Mouse (Mus musculus) intestine, embryonic 14.5 days (tissue): ENCODE results near the gene Rbpms2. TPM values are rescaled to one million over a fixed set of nuclear protein-coding genes. Genes with fewer than 3 reads are reported as not detected.
"Not testable (repeated sequence)": the region's sequence is repeated elsewhere in the genome, so short reads cannot be mapped to it uniquely, and the experiment has no call there.

Source experiments
- ATAC-seq: fragments of 200-750 bp; cut with Nextera tagmentation; replicated peaks from 2 replicates; pipeline ENCODE4 v1.8.0; 2017; ENCODE audit warnings: low read depth, moderate number of reproducible peaks, moderate TSS enrichment, moderate library complexity; ENCODE audit not compliant: low FRiP score, low TSS enrichment
- DNase-seq: peaks from one replicate; pipeline ENCODE4 v3.0.0-alpha.2; 2018; ENCODE audit warnings: low spot score
- H3K27ac ChIP-seq: fragments of 300-500 bp; sonication (generic); 2 replicates; pipeline ENCODE4 v1.5.1; 2014; ENCODE audit warnings: low read depth, mild to moderate bottlenecking, control low read depth
- H3K27me3 ChIP-seq: fragments of 300-500 bp; sonication (generic); replicated peaks from 2 replicates; pipeline ENCODE4 v1.6.1; 2014; ENCODE audit warnings: low read length, control low read depth; ENCODE audit not compliant: control insufficient read depth, insufficient read depth
- H3K36me3 ChIP-seq: fragments of 300-500 bp; sonication (generic); 2 replicates; pipeline ENCODE4 v1.6.1; 2014; ENCODE audit warnings: low read length, control low read depth; ENCODE audit not compliant: control insufficient read depth, insufficient read depth
- H3K4me1 ChIP-seq: fragments of 300-500 bp; sonication (generic); replicated peaks from 2 replicates; pipeline ENCODE4 v1.6.1; 2014; ENCODE audit warnings: low read length, control low read depth, mixed read lengths; ENCODE audit not compliant: control insufficient read depth, insufficient read depth
- H3K4me2 ChIP-seq: fragments of 300-500 bp; sonication (generic); 2 replicates; pipeline ENCODE4 v1.6.1; 2014; ENCODE audit warnings: low read length
- H3K4me3 ChIP-seq: fragments of 300-500 bp; sonication (generic); 2 replicates; pipeline ENCODE4 v1.5.1; 2014; ENCODE audit warnings: low read depth, low read length, control low read depth, mixed read lengths
- H3K9ac ChIP-seq: fragments of 300-500 bp; sonication (generic); 2 replicates; pipeline ENCODE4 v1.6.1; 2014; ENCODE audit warnings: mild to moderate bottlenecking, low read length
- H3K9me3 ChIP-seq: fragments of 300-500 bp; sonication (generic); 2 replicates; pipeline ENCODE4 v1.6.1; 2016; ENCODE audit warnings: low read length, control low read depth; ENCODE audit not compliant: control insufficient read depth
- WGBS: fragments of 180-500 bp; shearing (Covaris S2); extraction: QIAGEN DNeasy Blood & Tissue Kit; methylation state at CpG from one replicate; pipeline ENCODE4 v1.1.7; 2014; 5-methylcytosine and 5-hydroxymethylcytosine counted together
- polyA plus RNA-seq: library from polyadenylated mRNA; unstranded; fragments of >200 nt; fragmentation: Nextera tagmentation; extraction: Ambion mirVana; gene quantifications from 2 replicates; pipeline ENCODE4 v1.2.1, GENCODE M21; 2014

Gene Rbpms2
- polyA plus RNA-seq, 1 experiment from 2014 or later: 28.2 TPM

DNA sequence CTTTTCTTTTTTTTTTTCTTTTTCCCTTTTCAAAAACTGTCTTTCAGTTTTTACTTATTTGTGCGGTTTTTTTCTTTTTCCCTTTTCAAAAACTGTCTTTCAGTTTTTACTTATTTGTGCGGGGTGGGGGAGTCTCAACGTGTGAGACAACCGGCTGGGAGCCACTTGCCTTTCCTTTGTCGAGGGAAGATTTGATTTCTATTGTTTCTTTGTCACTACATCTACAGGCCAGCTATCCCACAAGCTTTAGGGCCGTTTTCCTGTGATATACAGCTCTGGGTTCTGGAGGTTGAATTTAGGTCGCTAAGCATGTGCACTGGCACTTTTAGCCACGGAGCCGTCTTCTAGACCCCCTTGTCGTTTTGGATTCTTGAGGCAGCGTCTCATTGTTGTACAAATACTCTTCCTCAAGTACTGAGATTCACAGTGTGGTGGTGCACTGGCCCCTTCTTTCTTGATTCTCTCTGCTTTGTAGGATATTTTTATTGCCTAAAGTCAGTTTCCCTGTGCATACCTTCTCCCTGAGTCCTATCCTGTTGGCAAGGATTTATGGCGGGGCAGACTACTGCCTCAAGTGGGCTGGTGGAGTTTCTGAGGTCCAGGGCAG lies 12.1 kb downstream of the Rbpms2 start:
- 0 out of 2 replicates have a peak overlapping the region, but pooled peaks have one; percentile 23 for H3K4me2 ChIP-seq
- H3K27me3 ChIP-seq: no peaks in the 10 kb centered on the region
- H3K36me3 ChIP-seq: no peaks in the 10 kb centered on the region
- no peak overlapping the region for H3K9ac ChIP-seq
- H3K4me1 ChIP-seq: peaks cover 14% of the 10 kb centered on the region
- no peak for DNase-seq
- no peak overlapping the region; the same call in 1 of the 2 replicates for H3K27ac ChIP-seq
- no peaks in the 10 kb centered on the region for H3K9me3 ChIP-seq
- no peak overlapping the region for H3K4me3 ChIP-seq
- 20% methylated on average over 12 of the region's 12 CpGs for WGBS
- no peak for ATAC-seq

- H3K4me3 ChIP-seq: no peak overlapping the region
- no peaks in the 10 kb centered on the region for H3K36me3 ChIP-seq
- H3K27me3 ChIP-seq: no peaks in the 10 kb centered on the region
- no peak for DNase-seq
- H3K9ac ChIP-seq: no peak overlapping the region
- H3K9me3 ChIP-seq: no peaks in the 10 kb centered on the region
- no peak overlapping the region for H3K27ac ChIP-seq
- ATAC-seq: no peak
- no peak overlapping the region for H3K4me2 ChIP-seq
- peaks cover 14% of the 10 kb centered on the region for H3K4me1 ChIP-seq
These were observed 13.1 kb downstream of the Rbpms2 start for GRCm38 (mm10) chr9:65642546-65642945.

- Histone ChIP-seq H3K27me3 (no peaks in the 10 kb centered on the region), H3K27ac (no peak overlapping the region), H3K4me3 (no peak overlapping the region), H3K4me2 (no peak overlapping the region), H3K36me3 (no peaks in the 10 kb centered on the region), H3K9me3 (no peaks in the 10 kb centered on the region), H3K4me1 (peaks cover 18% of the 10 kb centered on the region), H3K9ac (no peak overlapping the region)
- WGBS: 86% methylated on average over 4 of the region's 4 CpGs
- DNase-seq (no peak), ATAC-seq (no peak)
These were observed 15.5 kb downstream of the Rbpms2 start for GRCm38 (mm10) chr9:65644960-65645359.

DNA sequence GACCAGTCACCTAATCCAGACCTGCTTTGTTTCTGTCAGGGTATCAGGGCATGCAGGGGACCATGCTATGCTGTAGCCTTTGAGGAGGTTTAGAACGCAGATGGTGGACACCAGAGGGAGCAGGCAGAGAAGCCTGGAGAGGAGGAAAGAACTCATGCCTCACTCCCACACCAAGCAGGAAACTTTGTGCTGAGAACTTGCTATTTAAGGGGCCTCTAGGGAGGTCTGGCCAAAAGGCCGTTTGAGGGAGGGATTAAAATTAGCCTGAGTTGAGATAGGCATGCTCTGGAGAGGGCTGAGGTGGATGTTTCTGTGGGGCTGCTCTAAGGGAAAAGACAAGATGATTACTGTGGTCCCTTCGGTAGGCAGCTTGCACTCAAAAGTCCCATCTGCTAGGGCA lies 16.5 kb downstream of the Rbpms2 start:
- ATAC-seq (no peak), DNase-seq (no peak)
- Histone ChIP-seq H3K36me3 (no peaks in the 10 kb centered on the region), H3K27ac (no peak overlapping the region), H3K4me1 (peaks cover 23% of the 10 kb centered on the region), H3K9ac (no peak overlapping the region), H3K27me3 (no peaks in the 10 kb centered on the region), H3K4me2 (no peak overlapping the region), H3K4me3 (no peak overlapping the region), H3K9me3 (no peaks in the 10 kb centered on the region)
- WGBS: 39% methylated on average over 3 of the region's 3 CpGs

DNA sequence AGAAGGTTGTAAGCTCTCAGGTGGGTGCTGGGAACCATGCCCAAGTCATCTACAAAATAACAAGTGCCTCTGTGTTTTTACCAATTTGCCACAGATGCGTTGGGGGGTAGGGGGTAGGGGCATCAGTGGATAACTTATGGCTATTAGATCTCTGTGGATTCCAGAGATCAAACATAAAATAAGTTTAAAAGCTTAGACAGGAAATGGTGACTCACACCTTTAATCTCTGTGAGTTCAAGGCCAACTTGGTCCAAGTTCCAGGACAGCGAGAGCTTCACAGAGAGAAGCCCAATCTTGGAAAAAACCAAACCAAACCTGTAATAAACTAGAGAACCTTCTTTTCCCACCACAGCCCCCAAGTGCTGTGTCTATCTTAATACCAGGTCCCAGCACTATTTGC lies 17.3 kb downstream of the Rbpms2 start:
- WGBS: 83% methylated on average over 2 of the region's 2 CpGs
- Histone ChIP-seq H3K27ac (no peak overlapping the region), H3K4me3 (no peak overlapping the region), H3K9ac (no peak overlapping the region), H3K27me3 (no peaks in the 10 kb centered on the region), H3K4me2 (no peak overlapping the region), H3K9me3 (no peaks in the 10 kb centered on the region), H3K36me3 (no peaks in the 10 kb centered on the region), H3K4me1 (peaks cover 16% of the 10 kb centered on the region)
- DNase-seq: no peak
- no peak for ATAC-seq

DNA sequence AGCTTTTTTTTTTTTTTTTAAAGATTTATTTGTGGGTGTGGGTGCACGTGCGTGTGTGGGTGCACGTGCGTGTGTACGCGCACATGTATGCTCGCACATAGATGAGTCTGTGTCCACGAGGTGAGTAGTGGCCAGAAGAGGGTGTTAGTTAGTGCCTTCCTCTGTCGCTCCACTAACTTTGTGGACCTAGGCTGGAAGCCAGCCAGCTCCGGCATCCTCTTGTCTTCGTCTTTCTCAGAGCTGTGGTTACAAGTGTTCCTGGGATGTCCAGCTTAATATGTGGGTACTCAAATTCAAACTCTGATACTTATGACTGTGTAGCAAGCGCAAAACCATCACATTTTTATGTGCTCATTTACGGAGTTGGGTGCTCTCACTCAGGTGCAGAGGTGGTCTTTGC lies 19.3 kb downstream of the Rbpms2 start:
- ATAC-seq (no peak), DNase-seq (no peak)
- Histone ChIP-seq H3K4me3 (no peak overlapping the region), H3K4me1 (peaks cover 13% of the 10 kb centered on the region), H3K9ac (no peak overlapping the region), H3K27ac (no peak overlapping the region), H3K27me3 (no peaks in the 10 kb centered on the region), H3K9me3 (no peaks in the 10 kb centered on the region), H3K4me2 (no peak overlapping the region), H3K36me3 (no peaks in the 10 kb centered on the region)
- WGBS: 87% methylated on average over 13 of the region's 13 CpGs

- H3K4me1 ChIP-seq: peaks cover 13% of the 10 kb centered on the region
- no peaks in the 10 kb centered on the region for H3K36me3 ChIP-seq
- ATAC-seq (no peak), DNase-seq (no peak)
- 0 out of 2 replicates have a peak overlapping the region, but pooled peaks have one; percentile 27 for H3K27ac ChIP-seq
- no peak overlapping the region for H3K4me3 ChIP-seq
- H3K9me3 ChIP-seq: no peaks in the 10 kb centered on the region
- H3K4me2 ChIP-seq: no peak overlapping the region
- H3K27me3 ChIP-seq: no peaks in the 10 kb centered on the region
- H3K9ac ChIP-seq: no peak overlapping the region
- 25% methylated on average over 1 of the region's 1 CpGs for WGBS
These were observed 20.5 kb downstream of the Rbpms2 start for GRCm38 (mm10) chr9:65649997-65650396.

DNA sequence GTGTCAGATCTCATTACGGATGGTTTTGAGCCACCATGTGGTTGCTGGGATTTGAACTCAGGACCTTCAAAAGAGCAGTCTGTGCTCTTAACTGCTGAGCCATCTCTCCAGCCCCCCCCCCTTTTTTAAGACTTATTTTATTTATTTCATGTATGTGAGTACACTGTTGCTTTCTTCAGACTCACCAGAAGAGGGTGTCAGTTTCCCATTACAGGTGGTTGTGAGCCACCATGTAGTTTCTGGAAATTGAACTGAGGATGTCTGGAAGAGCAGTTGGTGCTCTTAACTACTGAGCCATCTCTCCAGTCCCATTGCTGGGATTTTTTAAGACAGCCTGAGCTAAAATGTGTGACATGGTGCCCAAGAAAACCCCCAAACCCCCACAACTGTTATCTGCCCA lies 22.5 kb downstream of the Rbpms2 start:
- not testable (repeated sequence) for H3K9me3 ChIP-seq, H3K9ac ChIP-seq, H3K27me3 ChIP-seq, DNase-seq, H3K4me3 ChIP-seq, H3K4me2 ChIP-seq, ATAC-seq, H3K36me3 ChIP-seq, H3K27ac ChIP-seq
- WGBS: 78% methylated on average over 1 of the region's 1 CpGs
- H3K4me1 ChIP-seq: peaks cover 13% of the 10 kb centered on the region

GRCm38 (mm10) chr9:65653741-65654140 lies 24.3 kb downstream of the Rbpms2 start:
- peaks cover 13% of the 10 kb centered on the region for H3K4me1 ChIP-seq
- no peaks in the 10 kb centered on the region for H3K9me3 ChIP-seq
- no peaks in the 10 kb centered on the region for H3K36me3 ChIP-seq
- ATAC-seq (no peak), DNase-seq (no peak)
- no peak overlapping the region for H3K9ac ChIP-seq
- H3K4me2 ChIP-seq: no peak overlapping the region
- H3K4me3 ChIP-seq: no peak overlapping the region
- no peak overlapping the region for H3K27ac ChIP-seq
- H3K27me3 ChIP-seq: no peaks in the 10 kb centered on the region
- WGBS: 88% methylated on average over 4 of the region's 4 CpGs
